Comparison of ENCODE assay signal across 18 mouse cellular contexts in the genomic region with DNA sequence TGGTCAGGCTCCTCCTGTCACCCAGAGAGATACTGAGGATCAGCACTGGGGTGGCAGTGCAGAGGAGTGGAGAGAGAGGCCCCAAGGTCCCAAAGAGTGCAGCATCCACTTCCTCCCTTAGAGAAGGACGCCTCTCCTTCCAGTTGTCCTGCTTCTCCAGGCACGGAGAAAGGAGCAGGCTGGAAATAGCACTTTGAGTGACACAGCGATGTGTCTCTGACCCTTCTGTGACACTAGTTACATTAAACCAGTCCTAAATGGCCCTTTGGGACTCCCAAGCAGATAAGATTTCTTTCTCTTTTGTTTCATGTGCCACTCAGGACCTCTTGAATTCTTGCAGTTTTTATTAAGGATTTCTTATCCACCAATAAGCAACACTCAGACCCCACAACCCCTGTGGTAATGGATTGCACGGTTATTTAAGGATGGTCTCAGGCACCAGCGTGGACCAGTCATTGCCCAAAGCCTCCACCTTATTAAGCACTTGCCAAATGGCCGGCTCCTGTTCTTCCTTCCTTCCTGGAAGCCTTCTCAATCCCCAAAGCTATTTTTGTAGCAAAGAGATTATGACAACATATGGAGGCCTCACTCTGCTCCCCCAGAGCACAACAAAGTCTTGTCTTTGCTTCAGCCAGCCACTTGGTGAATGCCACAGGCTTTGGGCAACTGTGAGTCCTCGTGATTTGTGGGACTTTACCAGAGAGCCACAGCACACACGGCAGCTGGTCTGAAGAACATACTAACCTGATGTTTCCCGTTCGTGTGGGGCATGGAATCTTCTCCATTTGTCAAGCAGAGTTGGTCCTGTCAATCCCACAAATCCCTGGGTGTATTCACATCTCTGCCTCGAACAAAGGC.
A peak's percentile ranks its signal among the peaks of the same experiment; 100 is the strongest.
DNase-seq lines count a peak whose midpoint lies in the region; ATAC-seq and TF ChIP-seq lines count a peak whose summit lies in the region.
"Had no signal": no experiment of that assay in that cellular context is flagged by ENCODE, and none has a peak within 500 bp of the region (broad histone marks: within the 10 kb centered on the region; RNA-seq: fewer than 3 reads in every experiment).

No protein-coding gene starts in this region.

- DNase-seq in gastrocnemius, adult 2 months = peak; percentile 42
- no peak for DNase-seq in gastrocnemius, adult 8-10 months (ENCODE audit: low spot score in 2 of 2)
- peak; percentile 49 for DNase-seq in kidney, postnatal 0 days (ENCODE audit: low spot score)
- no peak for DNase-seq in kidney, adult 2 months
- DNase-seq in embryonic facial prominence, embryonic 14.5 days (ENCODE audit: low spot score) = peak; percentile 65
- DNase-seq: gastrocnemius, postnatal 10 days; kidney, adult 9 months; left cerebral cortex, postnatal 4 days; spleen, adult 18-20 months had no signal

- H3K36me3 ChIP-seq in kidney, postnatal 0 days (ENCODE audit: insufficient read depth, low read length) = no peaks in the 10 kb centered on the region
- no peaks in the 10 kb centered on the region for H3K36me3 ChIP-seq in kidney, adult 2 months (ENCODE audit: control insufficient read depth, insufficient read depth, low read length)
- no peaks in the 10 kb centered on the region for H3K36me3 ChIP-seq in embryonic facial prominence, embryonic 14.5 days (ENCODE audit: control insufficient read depth, insufficient read depth, low read length)
- peaks cover 1% of the 10 kb centered on the region for H3K36me3 ChIP-seq in myocyte (ENCODE audit: control insufficient read depth, insufficient read depth)
- H3K36me3 ChIP-seq in liver, embryonic 12.5 days = no peaks in the 10 kb centered on the region
- H3K36me3 ChIP-seq: midbrain, embryonic 10.5 days had no signal

- H3K9ac ChIP-seq in kidney, postnatal 0 days (ENCODE audit: low read depth, low read length) = no peak overlapping the region
- no peak overlapping the region for H3K9ac ChIP-seq in embryonic facial prominence, embryonic 14.5 days (ENCODE audit: low read depth, low read length)
- H3K9ac ChIP-seq in liver, embryonic 12.5 days = no peak overlapping the region
- H3K9ac ChIP-seq: forebrain, embryonic 13.5 days; hindbrain, embryonic 14.5 days had no signal

- no peak for ATAC-seq in kidney, postnatal 0 days (replicated peaks; ENCODE audit: low FRiP score, low read depth)
- ATAC-seq in embryonic facial prominence, embryonic 14.5 days (ENCODE audit: low read depth) = peak; percentile 66; the same call in 1 of the 2 replicates
- no peak for ATAC-seq in liver, embryonic 12.5 days
- ATAC-seq: activated CD4-positive, CD25-positive, alpha-beta regulatory T cell, adult 4 months; CD4-positive, CD25-positive, alpha-beta regulatory T cell, adult 4 months; forebrain, embryonic 13.5 days; lung, postnatal 0 days had no signal

- no peak overlapping the region for H3K4me2 ChIP-seq in kidney, postnatal 0 days (ENCODE audit: low read length)
- no peak overlapping the region for H3K4me2 ChIP-seq in embryonic facial prominence, embryonic 14.5 days (ENCODE audit: low read depth, low read length)
- H3K4me2 ChIP-seq in myocyte (ENCODE audit: low read depth) = peak overlapping the region; percentile 51
- no peak overlapping the region for H3K4me2 ChIP-seq in liver, embryonic 12.5 days
- H3K4me2 ChIP-seq: forebrain, embryonic 13.5 days; hindbrain, embryonic 14.5 days had no signal

- 35% methylated on average over 11 of the region's 11 CpGs for WGBS in kidney, postnatal 0 days
- 54% methylated on average over 11 of the region's 11 CpGs for WGBS in kidney, adult 2 months
- WGBS in embryonic facial prominence, embryonic 14.5 days = 35% methylated on average over 11 of the region's 11 CpGs
- WGBS in liver, embryonic 12.5 days (ENCODE audit: insufficient replicate concordance) = 44% methylated on average over 11 of the region's 11 CpGs

- H3K4me3 ChIP-seq in gastrocnemius, adult 2 months = peak overlapping the region; percentile 40
- H3K4me3 ChIP-seq in kidney, postnatal 0 days (replicated peaks; ENCODE audit: low read depth, low read length) = no peak overlapping the region
- H3K4me3 ChIP-seq in kidney, adult 2 months (ENCODE audit: insufficient read depth, low read depth, low read length) = no peak overlapping the region
- no peak overlapping the region for H3K4me3 ChIP-seq in embryonic facial prominence, embryonic 14.5 days (ENCODE audit: low read depth, low read length)
- H3K4me3 ChIP-seq in myocyte = no peak overlapping the region
- H3K4me3 ChIP-seq in liver, embryonic 12.5 days = no peak overlapping the region
- H3K4me3 ChIP-seq: forebrain, embryonic 13.5 days; midbrain, embryonic 10.5 days had no signal

- no peak for TF ChIP-seq POLR2A in kidney, adult 2 months (IDR thresholded peaks at IDR 0.05; ENCODE audit: low read depth, low read length)
- TF ChIP-seq POLR2A in myocyte (IDR thresholded peaks at IDR 0.05; ENCODE audit: insufficient read length, low read depth) = no peak

- H3ac ChIP-seq in myocyte (ENCODE audit: control insufficient read depth, insufficient read length) = no peak overlapping the region

- H3K4me1 ChIP-seq in kidney, postnatal 0 days (replicated peaks; ENCODE audit: insufficient read depth, low read length) = 0 out of 2 replicates have a peak, but pooled peaks cover 7% of the 10 kb centered on the region
- H3K4me1 ChIP-seq in kidney, adult 2 months (ENCODE audit: control insufficient read depth, insufficient read depth, low read length) = peaks cover 7% of the 10 kb centered on the region; the same call in 1 of the 2 replicates
- H3K4me1 ChIP-seq in embryonic facial prominence, embryonic 14.5 days (ENCODE audit: control insufficient read depth, insufficient read depth, low read length) = peaks cover 21% of the 10 kb centered on the region
- peaks cover 2% of the 10 kb centered on the region; the same call in 1 of the 2 replicates for H3K4me1 ChIP-seq in liver, embryonic 12.5 days

- H3K27me3 ChIP-seq in kidney, postnatal 0 days (ENCODE audit: insufficient read depth, low read length) = no peaks in the 10 kb centered on the region
- no peaks in the 10 kb centered on the region for H3K27me3 ChIP-seq in kidney, adult 2 months (replicated peaks; ENCODE audit: control insufficient read depth, insufficient read depth, low read length)
- H3K27me3 ChIP-seq in embryonic facial prominence, embryonic 14.5 days (replicated peaks; ENCODE audit: control insufficient read depth, insufficient read depth, low read length) = no peaks in the 10 kb centered on the region
- no peaks in the 10 kb centered on the region for H3K27me3 ChIP-seq in myocyte (ENCODE audit: control insufficient read depth, insufficient read depth, insufficient read length)
- H3K27me3 ChIP-seq in liver, embryonic 12.5 days (replicated peaks) = no peaks in the 10 kb centered on the region
- H3K27me3 ChIP-seq: forebrain, embryonic 13.5 days had no signal

- intact Hi-C loops in gastrocnemius, adult 2 months (cut with DNase I) = loop anchor here (5.0 kb wide), 2 partner anchors 48 to 68 kb away; a partner anchor contains a TSS

- H3K27ac ChIP-seq in gastrocnemius, adult 2 months = peak overlapping the region; percentile 81
- no peak overlapping the region for H3K27ac ChIP-seq in kidney, postnatal 0 days
- no peak overlapping the region for H3K27ac ChIP-seq in kidney, adult 2 months (ENCODE audit: insufficient read depth, low read depth, low read length)
- H3K27ac ChIP-seq in embryonic facial prominence, embryonic 14.5 days (replicated peaks; ENCODE audit: low read depth, low read length) = no peak overlapping the region
- H3K27ac ChIP-seq in liver, embryonic 12.5 days = no peak overlapping the region
- H3K27ac ChIP-seq: forebrain, embryonic 13.5 days; hindbrain, embryonic 14.5 days; midbrain, embryonic 10.5 days; stomach, postnatal 0 days had no signal

- no peak for TF ChIP-seq CTCF in gastrocnemius, adult 2 months (IDR thresholded peaks at IDR 0.05)
- TF ChIP-seq CTCF in kidney, postnatal 0 days (IDR thresholded peaks at IDR 0.05; ENCODE audit: low read depth) = no peak
- TF ChIP-seq CTCF in kidney, adult 2 months (conservative IDR thresholded peaks at IDR 0.05; ENCODE audit: insufficient read depth, insufficient read length, low read depth, low read length) = no peak

- H3K9me3 ChIP-seq in kidney, postnatal 0 days (replicated peaks; ENCODE audit: low read length) = no peaks in the 10 kb centered on the region
- no peaks in the 10 kb centered on the region for H3K9me3 ChIP-seq in embryonic facial prominence, embryonic 14.5 days (ENCODE audit: control insufficient read depth, low read length)
- H3K9me3 ChIP-seq in liver, embryonic 12.5 days (replicated peaks) = no peaks in the 10 kb centered on the region
- H3K9me3 ChIP-seq: forebrain, embryonic 13.5 days; midbrain, embryonic 10.5 days had no signal

- H3K79me2 ChIP-seq in myocyte (ENCODE audit: control insufficient read depth, insufficient read depth) = peaks cover 49% of the 10 kb centered on the region

TF ChIP-seq in myocyte, 11 proteins besides CTCF, POLR2A, EP300 and RAD21:
- TF ChIP-seq MYOD1 (IDR thresholded peaks at IDR 0.05; ENCODE audit: control insufficient read depth in 1 of 3, insufficient read length in 2 of 3, low read depth in 2 of 3) (peak; percentile 27 to 82 (median 76)), TCF12 (IDR thresholded peaks at IDR 0.05; ENCODE audit: insufficient read depth, poor library complexity, severe bottlenecking) (peak; percentile 56), MYOG (IDR thresholded peaks at IDR 0.05; ENCODE audit: control insufficient read depth in 1 of 3, insufficient read depth in 1 of 3, insufficient read length in 2 of 3, low read depth in 2 of 3) (peak; percentile 60 to 89 (median 83)), SRF (IDR thresholded peaks at IDR 0.05; ENCODE audit: control insufficient read depth, insufficient read length, low read depth) (no peak), USF1 (IDR thresholded peaks at IDR 0.05; ENCODE audit: low read depth) (no peak), TCF3 (IDR thresholded peaks at IDR 0.05; ENCODE audit: insufficient read length, low read depth) (no peak)

Comparison
In these comparisons a context has a peak if more than half of its experiments do, and no peak if none do; other contexts are left out.
1. DNase-seq: peak in gastrocnemius, adult 2 months (single experiment), kidney, postnatal 0 days (single experiment) and embryonic facial prominence, embryonic 14.5 days (single experiment); none in gastrocnemius, adult 8-10 months (0 of 2) and kidney, adult 2 months (single experiment).